Mouse (Mus musculus) limb, embryonic 10.5 days (tissue): ENCODE measurements around the gene Msh4. TPM values are rescaled to one million over a fixed set of nuclear protein-coding genes. Genes with fewer than 3 reads are reported as not detected.
A peak's percentile ranks its signal among the peaks of the same experiment; 100 is the strongest.

Source experiments
- DNase-seq: peaks from one replicate; pipeline ENCODE4 v3.0.0-alpha.2; 2017; ENCODE audit warnings: low spot score
- H3K27ac ChIP-seq: fragments of 300-500 bp; sonication (generic); 2 replicates; pipeline ENCODE4 v1.5.1; 2016; ENCODE audit warnings: mild to moderate bottlenecking
- H3K27me3 ChIP-seq: fragments of 300-500 bp; sonication (generic); 2 replicates; pipeline ENCODE4 v1.6.1; 2016; ENCODE audit warnings: low read depth, mild to moderate bottlenecking; ENCODE audit not compliant: poor library complexity, severe bottlenecking
- H3K36me3 ChIP-seq: fragments of 300-500 bp; sonication (generic); 2 replicates; pipeline ENCODE4 v1.6.1; 2016; ENCODE audit warnings: mild to moderate bottlenecking, moderate library complexity
- H3K4me1 ChIP-seq: fragments of 300-500 bp; sonication (generic); 2 replicates; pipeline ENCODE4 v1.6.1; 2016
- H3K4me3 ChIP-seq: fragments of 300-500 bp; sonication (generic); 2 replicates; pipeline ENCODE4 v1.5.1; 2016; ENCODE audit warnings: mild to moderate bottlenecking, moderate library complexity
- H3K9me3 ChIP-seq: fragments of 300-500 bp; sonication (generic); replicated peaks from 2 replicates; pipeline ENCODE4 v1.6.1; 2016; ENCODE audit warnings: mild to moderate bottlenecking
- WGBS: fragments of 180-500 bp; shearing (Covaris S2); methylation state at CpG from one replicate; pipeline ENCODE4 v1.1.7; 2016; 5-methylcytosine and 5-hydroxymethylcytosine counted together
- polyA plus RNA-seq: library from polyadenylated mRNA; unstranded; fragments of >200 nt; fragmentation: Nextera tagmentation; extraction: Ambion mirVana; gene quantifications from 2 replicates; pipeline ENCODE4 v1.2.1, GENCODE M21; 2016

The Msh4 gene
- polyA plus RNA-seq, 1 experiment from 2014 or later = 0.06 TPM

GRCm38 (mm10) chr3:153858350-153859001 is 47.5 kb downstream of the Msh4 start:
- Histone ChIP-seq H3K27me3 (no peaks in the 10 kb centered on the region), H3K9me3 (no peaks in the 10 kb centered on the region), H3K4me3 (no peak overlapping the region), H3K27ac (no peak overlapping the region), H3K36me3 (no peaks in the 10 kb centered on the region), H3K4me1 (no peaks in the 10 kb centered on the region)
- no peak for DNase-seq
- 83% methylated on average over 10 of the region's 10 CpGs for WGBS

GRCm38 (mm10) chr3:153852266-153852665 is 53.7 kb downstream of the Msh4 start:
- H3K27ac ChIP-seq = no peak overlapping the region
- H3K4me1 ChIP-seq = peaks cover 7% of the 10 kb centered on the region; the same call in 1 of the 2 replicates
- no peak for DNase-seq
- H3K4me3 ChIP-seq = no peak overlapping the region
- H3K9me3 ChIP-seq = no peaks in the 10 kb centered on the region
- WGBS = 79% methylated on average over 8 of the region's 8 CpGs
- no peaks in the 10 kb centered on the region; the same call in 1 of the 2 replicates for H3K27me3 ChIP-seq
- H3K36me3 ChIP-seq = no peaks in the 10 kb centered on the region

GRCm38 (mm10) chr3:153850759-153851158 is 55.2 kb downstream of the Msh4 start:
- no peaks in the 10 kb centered on the region for H3K9me3 ChIP-seq
- H3K27me3 ChIP-seq = no peaks in the 10 kb centered on the region; the same call in 1 of the 2 replicates
- no peak overlapping the region for H3K4me3 ChIP-seq
- no peak overlapping the region for H3K27ac ChIP-seq
- WGBS = 86% methylated on average over 7 of the region's 7 CpGs
- DNase-seq = no peak
- peaks cover 7% of the 10 kb centered on the region; the same call in 1 of the 2 replicates for H3K4me1 ChIP-seq
- H3K36me3 ChIP-seq = no peaks in the 10 kb centered on the region

GRCm38 (mm10) chr3:153849368-153850015 is 56.4 kb downstream of the Msh4 start:
- Histone ChIP-seq H3K4me1 (peaks cover 7% of the 10 kb centered on the region; the same call in 1 of the 2 replicates), H3K9me3 (no peaks in the 10 kb centered on the region), H3K27ac (no peak overlapping the region), H3K36me3 (no peaks in the 10 kb centered on the region), H3K4me3 (no peak overlapping the region), H3K27me3 (no peaks in the 10 kb centered on the region; the same call in 1 of the 2 replicates)
- peak; percentile 44 for DNase-seq
- WGBS = 4% methylated on average over 5 of the region's 5 CpGs

GRCm38 (mm10) chr3:153847207-153847733 is 58.7 kb downstream of the Msh4 start:
- H3K9me3 ChIP-seq = no peaks in the 10 kb centered on the region
- H3K36me3 ChIP-seq = no peaks in the 10 kb centered on the region
- no peak overlapping the region for H3K4me3 ChIP-seq
- H3K4me1 ChIP-seq = peaks cover 7% of the 10 kb centered on the region; the same call in 1 of the 2 replicates
- H3K27me3 ChIP-seq = no peaks in the 10 kb centered on the region; the same call in 1 of the 2 replicates
- DNase-seq = no peak
- H3K27ac ChIP-seq = no peak overlapping the region
- 78% methylated on average over 7 of the region's 7 CpGs for WGBS

GRCm38 (mm10) chr3:153846109-153846508 is 59.8 kb downstream of the Msh4 start:
- 92% methylated on average over 4 of the region's 4 CpGs for WGBS
- Histone ChIP-seq H3K4me3 (no peak overlapping the region), H3K27ac (no peak overlapping the region), H3K9me3 (no peaks in the 10 kb centered on the region), H3K27me3 (no peaks in the 10 kb centered on the region; the same call in 1 of the 2 replicates), H3K4me1 (peaks cover 7% of the 10 kb centered on the region; the same call in 1 of the 2 replicates), H3K36me3 (no peaks in the 10 kb centered on the region)
- DNase-seq = no peak

- Histone ChIP-seq H3K27me3 (no peaks in the 10 kb centered on the region; the same call in 1 of the 2 replicates), H3K36me3 (no peaks in the 10 kb centered on the region), H3K4me3 (no peak overlapping the region), H3K9me3 (no peaks in the 10 kb centered on the region), H3K27ac (no peak overlapping the region), H3K4me1 (peaks cover 7% of the 10 kb centered on the region; the same call in 1 of the 2 replicates)
- no peak for DNase-seq
- 86% methylated on average over 2 of the region's 2 CpGs for WGBS
These were observed 60.4 kb downstream of the Msh4 start for GRCm38 (mm10) chr3:153845500-153845899.

- no peak for DNase-seq
- Histone ChIP-seq H3K36me3 (no peaks in the 10 kb centered on the region), H3K4me1 (peaks cover 6% of the 10 kb centered on the region; the same call in 1 of the 2 replicates), H3K27ac (no peak overlapping the region), H3K27me3 (no peaks in the 10 kb centered on the region), H3K9me3 (no peaks in the 10 kb centered on the region), H3K4me3 (no peak overlapping the region)
- WGBS = 94% methylated on average over 9 of the region's 9 CpGs
These were observed 61.2 kb downstream of the Msh4 start for GRCm38 (mm10) chr3:153844757-153845156.

GRCm38 (mm10) chr3:153844030-153844429 is 61.9 kb downstream of the Msh4 start, which contains the start of gene Asb17:
TSS of gene Asb17 (plus strand) at chr3:153844209.
- WGBS = 88% methylated on average over 10 of the region's 10 CpGs
- no peaks in the 10 kb centered on the region for H3K36me3 ChIP-seq
- no peaks in the 10 kb centered on the region for H3K4me1 ChIP-seq
- no peaks in the 10 kb centered on the region for H3K9me3 ChIP-seq
- H3K27me3 ChIP-seq = no peaks in the 10 kb centered on the region
- no peak within 1 kb of the TSS for H3K27ac ChIP-seq
- DNase-seq = no peak
- no peak within 1 kb of the TSS for H3K4me3 ChIP-seq

GRCm38 (mm10) chr3:153837593-153837992 is 68.3 kb downstream of the Msh4 start:
- 53% methylated on average over 4 of the region's 4 CpGs for WGBS
- H3K4me3 ChIP-seq = no peak overlapping the region
- no peaks in the 10 kb centered on the region for H3K9me3 ChIP-seq
- H3K27ac ChIP-seq = no peak overlapping the region
- no peaks in the 10 kb centered on the region for H3K36me3 ChIP-seq
- no peaks in the 10 kb centered on the region for H3K27me3 ChIP-seq
- DNase-seq = no peak
- peaks cover 5% of the 10 kb centered on the region for H3K4me1 ChIP-seq

- WGBS = 86% methylated on average over 3 of the region's 3 CpGs
- no peaks in the 10 kb centered on the region for H3K27me3 ChIP-seq
- peak; percentile 3 for DNase-seq
- H3K36me3 ChIP-seq = no peaks in the 10 kb centered on the region
- H3K4me1 ChIP-seq = peaks cover 11% of the 10 kb centered on the region
- no peak overlapping the region for H3K4me3 ChIP-seq
- no peaks in the 10 kb centered on the region for H3K9me3 ChIP-seq
- no peak overlapping the region for H3K27ac ChIP-seq
These were observed 69.6 kb downstream of the Msh4 start for GRCm38 (mm10) chr3:153836316-153836715.

- H3K27ac ChIP-seq = no peak overlapping the region
These were observed 70.4 kb downstream of the Msh4 start for GRCm38 (mm10) chr3:153835455-153836086.

GRCm38 (mm10) chr3:153834071-153834470 is 71.9 kb downstream of the Msh4 start:
- Histone ChIP-seq H3K27ac (no peak overlapping the region), H3K36me3 (no peaks in the 10 kb centered on the region), H3K9me3 (no peaks in the 10 kb centered on the region), H3K4me3 (no peak overlapping the region), H3K4me1 (peaks cover 12% of the 10 kb centered on the region), H3K27me3 (no peaks in the 10 kb centered on the region)
- WGBS = 88% methylated on average over 4 of the region's 4 CpGs
- DNase-seq = no peak

More at GRCm38 (mm10) chr3:153835455-153836086, 70.4 kb downstream of the Msh4 start:
- Histone ChIP-seq H3K36me3 (no peaks in the 10 kb centered on the region), H3K4me3 (no peak overlapping the region), H3K9me3 (no peaks in the 10 kb centered on the region), H3K27me3 (no peaks in the 10 kb centered on the region), H3K4me1 (peaks cover 12% of the 10 kb centered on the region)
- 61% methylated on average over 7 of the region's 7 CpGs for WGBS
- DNase-seq = peak; percentile 72
